Mouse (Mus musculus) kidney, postnatal 0 days (tissue): ENCODE measurements around the gene Hadh. TPM values are rescaled to one million over a fixed set of nuclear protein-coding genes. Genes with fewer than 3 reads are reported as not detected.

Experiments
- ATAC-seq: fragments of 200-750 bp; cut with Nextera tagmentation; replicated peaks from 2 replicates; pipeline ENCODE4 v1.8.0; 2017; ENCODE audit warnings: low read depth, moderate number of reproducible peaks, moderate TSS enrichment, moderate library complexity; ENCODE audit not compliant: low FRiP score
- DNase-seq: peaks from one replicate; pipeline ENCODE4 v3.0.0-alpha.2; 2016; ENCODE audit warnings: low spot score
- H3K27ac ChIP-seq: fragments of 300-500 bp; sonication (generic); 2 replicates; pipeline ENCODE4 v1.5.1; 2014; ENCODE audit warnings: mild to moderate bottlenecking
- H3K27me3 ChIP-seq: fragments of 300-500 bp; sonication (generic); 2 replicates; pipeline ENCODE4 v1.6.1; 2014; ENCODE audit warnings: low read length, mixed read lengths; ENCODE audit not compliant: insufficient read depth
- H3K36me3 ChIP-seq: fragments of 300-500 bp; sonication (generic); 2 replicates; pipeline ENCODE4 v1.6.1; 2014; ENCODE audit warnings: low read length, mixed read lengths; ENCODE audit not compliant: insufficient read depth
- H3K4me1 ChIP-seq: fragments of 300-500 bp; sonication (generic); replicated peaks from 2 replicates; pipeline ENCODE4 v1.6.1; 2014; ENCODE audit warnings: antibody characterized with exemption, low read length, mixed read lengths; ENCODE audit not compliant: insufficient read depth
- H3K4me2 ChIP-seq: fragments of 300-500 bp; sonication (generic); 2 replicates; pipeline ENCODE4 v1.6.1; 2014; ENCODE audit warnings: mild to moderate bottlenecking, low read length, moderate library complexity, mixed read lengths
- H3K4me3 ChIP-seq: fragments of 300-500 bp; sonication (generic); replicated peaks from 2 replicates; pipeline ENCODE4 v1.5.1; 2014; ENCODE audit warnings: low read depth, low read length
- H3K9ac ChIP-seq: fragments of 300-500 bp; sonication (generic); 2 replicates; pipeline ENCODE4 v1.6.1; 2014; ENCODE audit warnings: low read depth, low read length
- H3K9me3 ChIP-seq: fragments of 300-500 bp; sonication (generic); replicated peaks from 2 replicates; pipeline ENCODE4 v1.6.1; 2016; ENCODE audit warnings: low read length, inconsistent platforms, mixed read lengths
- CTCF ChIP-seq: IDR thresholded peaks from 2 replicates; pipeline ENCODE4 v1.5.1; 2016; ENCODE audit warnings: antibody characterized with exemption, low read depth, mild to moderate bottlenecking, moderate library complexity
- WGBS: fragments of 180-500 bp; shearing (Covaris S2); extraction: QIAGEN DNeasy Blood & Tissue Kit; methylation state at CpG from one replicate; pipeline ENCODE4 v1.1.7; 2014; 5-methylcytosine and 5-hydroxymethylcytosine counted together
- polyA plus RNA-seq: library from polyadenylated mRNA; unstranded; fragments of >200 nt; fragmentation: Nextera tagmentation; extraction: Ambion mirVana; gene quantifications from 2 replicates; pipeline ENCODE4 v1.2.1, GENCODE M21; 2015

Hadh gene
- polyA plus RNA-seq = 173 and 196 TPM in 2 replicates

DNA sequence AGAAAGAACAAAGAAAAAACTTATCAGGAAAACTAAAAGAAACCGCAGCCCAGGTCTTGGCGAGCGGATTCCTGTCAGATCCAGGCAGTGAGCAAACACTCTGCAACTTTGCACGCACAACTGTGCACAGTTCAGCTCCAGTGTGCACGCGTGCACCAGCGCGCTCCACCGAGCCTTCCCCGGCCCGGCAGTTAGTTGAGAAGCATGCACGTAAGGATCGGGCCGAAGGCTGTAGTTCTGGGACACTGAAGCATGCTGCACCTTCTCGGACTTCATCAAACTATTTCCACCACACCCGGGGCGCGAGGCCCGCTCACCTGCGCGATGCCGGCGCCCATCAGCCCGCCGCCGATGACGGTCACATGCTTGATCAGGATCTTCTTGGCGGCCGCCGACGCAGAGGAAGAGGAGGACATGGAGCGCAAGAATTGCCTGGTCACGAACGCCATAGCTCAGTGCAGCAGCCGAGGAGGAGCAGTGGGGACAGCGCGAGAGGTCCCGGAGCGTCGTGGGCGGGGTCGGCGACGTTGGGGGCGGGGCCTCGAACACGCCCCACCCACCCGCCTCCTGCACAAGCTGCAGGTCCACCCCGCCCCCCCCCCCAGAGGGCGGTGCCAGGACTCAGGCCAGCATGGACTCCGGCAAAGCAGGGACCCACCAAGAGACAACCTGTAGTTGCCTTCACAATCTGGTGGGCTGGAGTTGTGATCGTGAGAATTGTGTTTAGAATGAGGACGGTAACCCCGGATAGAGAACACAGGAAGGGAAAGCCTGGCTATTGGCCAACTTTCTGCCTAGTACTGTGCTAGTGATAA is at the start of gene Hadh:
Hadh (minus strand) TSS at position 543 of the 815 bp plus-strand sequence.
- H3K36me3 ChIP-seq = no peaks in the 10 kb centered on the region
- H3K9ac ChIP-seq = peak within 1 kb of the TSS; percentile 76
- no peak for TF ChIP-seq CTCF
- 0% methylated on average over 54 of the region's 54 CpGs for WGBS
- peak; percentile 92 for DNase-seq
- peak; percentile 91 for ATAC-seq
- H3K9me3 ChIP-seq = no peaks in the 10 kb centered on the region
- H3K4me3 ChIP-seq = peak within 1 kb of the TSS; percentile 83
- peak within 1 kb of the TSS; percentile 87 for H3K27ac ChIP-seq
- no peaks in the 10 kb centered on the region for H3K27me3 ChIP-seq
- peak within 1 kb of the TSS; percentile 68 for H3K4me2 ChIP-seq
- H3K4me1 ChIP-seq = peaks cover 9% of the 10 kb centered on the region

DNA sequence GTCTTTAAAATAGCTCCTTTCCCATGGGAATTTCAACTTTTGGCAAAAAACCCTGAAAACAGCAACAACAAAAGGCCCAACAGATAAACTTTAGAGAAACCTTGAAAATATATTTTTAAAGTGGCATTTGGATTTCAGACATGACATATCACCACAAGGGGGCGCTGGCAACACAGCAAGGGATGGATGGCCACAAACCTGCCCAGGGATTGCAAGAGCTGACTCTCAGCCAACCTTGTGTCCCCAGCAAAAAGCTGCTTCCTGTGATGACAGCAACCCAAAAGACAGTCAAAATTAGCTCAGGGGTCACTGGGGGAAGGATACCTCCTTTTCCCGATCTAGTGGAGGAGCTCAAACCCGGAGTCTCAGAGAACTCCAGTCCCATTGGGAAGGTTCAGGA is 48.3 kb upstream of the Hadh start:
- Histone ChIP-seq H3K27me3 (no peaks in the 10 kb centered on the region), H3K36me3 (no peaks in the 10 kb centered on the region), H3K9ac (no peak overlapping the region), H3K4me2 (no peak overlapping the region), H3K27ac (no peak overlapping the region), H3K4me3 (no peak overlapping the region), H3K4me1 (no peaks in the 10 kb centered on the region), H3K9me3 (no peaks in the 10 kb centered on the region)
- ATAC-seq = no peak
- peak; percentile 89 for DNase-seq
- TF ChIP-seq CTCF = peak; percentile 95
- 4% methylated on average over 3 of the region's 3 CpGs for WGBS

DNA sequence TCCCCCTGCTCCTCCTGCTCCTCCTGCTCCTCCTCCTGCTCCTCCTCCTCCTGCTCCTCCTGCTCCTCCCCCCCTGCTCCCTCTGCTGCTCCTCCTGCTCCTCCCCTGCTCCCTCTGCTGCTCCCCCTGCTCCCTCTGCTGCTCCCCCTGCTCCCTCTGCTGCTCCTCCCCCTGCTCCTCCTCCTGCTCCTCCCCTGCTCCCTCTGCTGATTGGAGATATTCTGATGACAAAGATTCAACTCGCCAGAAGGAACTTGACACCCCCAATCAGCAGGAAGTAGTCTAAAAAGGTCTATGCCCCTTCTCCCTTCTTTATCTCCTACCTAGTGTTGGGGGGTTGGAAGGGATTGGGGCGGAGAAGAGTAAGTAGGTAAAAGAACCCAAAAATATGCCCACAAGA is 46.3 kb upstream of the Hadh start:
- Histone ChIP-seq H3K9me3 (no peaks in the 10 kb centered on the region), H3K36me3 (no peaks in the 10 kb centered on the region), H3K4me2 (no peak overlapping the region), H3K27ac (no peak overlapping the region), H3K4me1 (no peaks in the 10 kb centered on the region), H3K27me3 (no peaks in the 10 kb centered on the region), H3K9ac (no peak overlapping the region), H3K4me3 (no peak overlapping the region)
- no peak for TF ChIP-seq CTCF
- ATAC-seq = no peak
- no peak for DNase-seq
- 53% methylated on average over 2 of the region's 2 CpGs for WGBS

DNA sequence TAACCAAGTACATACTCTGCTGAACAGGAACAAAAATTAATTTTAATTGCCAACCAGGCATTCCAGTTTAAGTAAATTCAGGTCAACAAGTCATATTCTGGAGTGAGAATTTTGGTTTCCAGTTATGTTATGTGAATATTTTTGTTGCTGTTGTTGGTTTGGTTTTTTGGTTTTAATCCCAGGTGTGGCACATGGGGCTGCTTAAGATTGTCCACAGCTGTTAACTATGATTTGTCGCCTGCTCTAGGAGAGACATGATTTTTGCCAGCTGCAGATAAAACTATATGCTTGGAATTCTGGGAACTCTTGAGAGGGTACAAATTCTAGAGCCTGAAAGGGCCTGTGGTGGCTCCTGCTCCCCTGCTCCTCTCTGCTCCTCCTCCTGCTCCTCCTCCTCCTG is 45.2 kb upstream of the Hadh start:
- Histone ChIP-seq H3K4me2 (no peak overlapping the region), H3K27me3 (no peaks in the 10 kb centered on the region), H3K27ac (no peak overlapping the region), H3K9ac (no peak overlapping the region), H3K9me3 (no peaks in the 10 kb centered on the region), H3K4me3 (no peak overlapping the region), H3K4me1 (no peaks in the 10 kb centered on the region), H3K36me3 (no peaks in the 10 kb centered on the region)
- no peak for TF ChIP-seq CTCF
- no peak for ATAC-seq
- WGBS = 95% methylated on average over 1 of the region's 1 CpGs
- no peak for DNase-seq

DNA sequence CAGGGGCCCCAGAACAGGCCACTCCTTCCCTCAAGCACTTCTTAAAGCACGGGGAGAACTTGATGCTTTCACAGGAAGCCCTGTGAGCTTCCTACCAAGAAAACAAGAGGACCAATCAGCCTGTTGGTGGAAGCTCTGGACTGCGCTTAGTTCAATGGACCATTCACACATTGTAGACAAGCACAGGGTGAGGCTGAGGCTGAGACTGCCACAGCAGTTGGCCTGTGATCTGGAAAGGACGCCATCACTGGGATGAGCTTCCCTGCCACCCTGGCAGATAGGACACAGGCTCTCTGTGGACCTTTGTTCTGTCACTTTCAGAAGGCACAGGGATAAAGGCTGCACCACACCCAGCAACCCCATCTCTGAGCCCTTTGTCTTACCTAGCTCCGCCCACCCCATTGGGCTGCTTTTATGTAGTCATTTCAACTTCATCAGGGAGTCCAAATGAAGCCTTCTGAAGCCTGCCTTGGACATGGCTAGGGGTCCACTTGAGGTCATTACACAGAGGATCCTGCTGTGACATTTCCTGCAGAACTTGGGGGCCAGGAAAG is 44.1 kb upstream of the Hadh start:
- Histone ChIP-seq H3K4me2 (no peak overlapping the region), H3K27me3 (no peaks in the 10 kb centered on the region), H3K27ac (no peak overlapping the region), H3K9ac (no peak overlapping the region), H3K4me3 (no peak overlapping the region), H3K4me1 (no peaks in the 10 kb centered on the region), H3K36me3 (no peaks in the 10 kb centered on the region), H3K9me3 (no peaks in the 10 kb centered on the region)
- no peak for DNase-seq
- WGBS = 52% methylated on average over 4 of the region's 4 CpGs
- no peak for TF ChIP-seq CTCF
- ATAC-seq = no peak

DNA sequence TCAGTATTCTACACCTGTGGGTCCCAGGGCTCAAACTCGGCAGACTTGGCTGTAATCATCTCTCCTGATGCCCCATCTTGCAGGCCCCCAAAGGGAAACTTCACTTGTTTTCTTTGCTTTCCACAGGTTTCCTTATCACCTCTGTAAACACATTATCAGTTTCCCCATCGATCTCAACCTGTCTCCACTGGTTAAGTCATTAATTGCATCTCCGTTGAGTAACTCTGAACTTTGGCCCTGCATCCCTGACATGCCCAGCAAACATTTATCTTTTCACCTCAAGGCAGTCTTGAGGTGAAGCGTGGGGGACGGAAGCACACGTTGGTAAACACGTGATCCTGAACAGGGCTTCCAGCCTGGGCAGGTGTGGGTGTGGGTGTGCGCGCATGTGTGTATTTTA is 40.4 kb upstream of the Hadh start:
- no peak overlapping the region for H3K4me3 ChIP-seq
- no peak overlapping the region for H3K27ac ChIP-seq
- no peaks in the 10 kb centered on the region; the same call in 1 of the 2 replicates for H3K9me3 ChIP-seq
- no peak for TF ChIP-seq CTCF
- no peak overlapping the region for H3K9ac ChIP-seq
- 69% methylated on average over 9 of the region's 9 CpGs for WGBS
- DNase-seq = no peak
- H3K4me1 ChIP-seq = no peaks in the 10 kb centered on the region
- no peaks in the 10 kb centered on the region for H3K36me3 ChIP-seq
- no peak for ATAC-seq
- H3K27me3 ChIP-seq = no peaks in the 10 kb centered on the region
- H3K4me2 ChIP-seq = no peak overlapping the region
